Mouse (Mus musculus): ENCODE results near the gene Sult1e1. TPM values are rescaled to one million over a fixed set of nuclear protein-coding genes. Genes with fewer than 3 reads are reported as not detected.

Sult1e1 gene
- not detected in 2 replicates for polyA plus RNA-seq (2014; fragmentation: Nextera tagmentation; extraction: Ambion mirVana)

- Histone ChIP-seq H3K4me3 (ENCODE audit: low read depth, low read length) (no peak within 1 kb of the TSS), H3K9ac (ENCODE audit: low read depth, low read length) (no peak within 1 kb of the TSS), H3K4me2 (no peak within 1 kb of the TSS), H3K4me1 (ENCODE audit: control insufficient read depth, insufficient read depth, low read length) (no peaks in the 10 kb centered on the region), H3K9me3 (replicated peaks; ENCODE audit: control insufficient read depth, low read length) (no peaks in the 10 kb centered on the region), H3K27me3 (ENCODE audit: control insufficient read depth, insufficient read depth, low read length) (no peaks in the 10 kb centered on the region), H3K36me3 (ENCODE audit: control insufficient read depth, insufficient read depth, low read length) (no peaks in the 10 kb centered on the region), H3K27ac (ENCODE audit: low read depth, low read length) (no peak within 1 kb of the TSS)
- WGBS (ENCODE audit: insufficient replicate concordance): 70% methylated on average over 5 of the region's 5 CpGs
- ATAC-seq (replicated peaks; ENCODE audit: insufficient number of reproducible peaks, low FRiP score, low TSS enrichment): no peak
These were observed at the start of gene Sult1e1 for GRCm38 (mm10) chr5:87591494-87591893. Sult1e1 (minus strand) TSS chr5:87591594.

GRCm38 (mm10) chr5:87622681-87623080 is 31.3 kb upstream of the Sult1e1 start:
- Histone ChIP-seq H3K4me2 (no peak overlapping the region), H3K9me3 (replicated peaks; ENCODE audit: control insufficient read depth, low read length) (no peaks in the 10 kb centered on the region), H3K27ac (ENCODE audit: low read depth, low read length) (no peak overlapping the region), H3K4me1 (ENCODE audit: control insufficient read depth, insufficient read depth, low read length) (no peaks in the 10 kb centered on the region), H3K4me3 (ENCODE audit: low read depth, low read length) (no peak overlapping the region), H3K9ac (ENCODE audit: low read depth, low read length) (no peak overlapping the region), H3K27me3 (ENCODE audit: control insufficient read depth, insufficient read depth, low read length) (no peaks in the 10 kb centered on the region), H3K36me3 (ENCODE audit: control insufficient read depth, insufficient read depth, low read length) (no peaks in the 10 kb centered on the region)
- ATAC-seq (replicated peaks; ENCODE audit: insufficient number of reproducible peaks, low FRiP score, low TSS enrichment): no peak

GRCm38 (mm10) chr5:87615128-87615390 is 23.7 kb upstream of the Sult1e1 start:
- Histone ChIP-seq H3K9me3 (replicated peaks; ENCODE audit: control insufficient read depth, low read length) (no peaks in the 10 kb centered on the region), H3K27me3 (ENCODE audit: control insufficient read depth, insufficient read depth, low read length) (no peaks in the 10 kb centered on the region), H3K27ac (ENCODE audit: low read depth, low read length) (no peak overlapping the region), H3K4me3 (ENCODE audit: low read depth, low read length) (no peak overlapping the region), H3K4me1 (ENCODE audit: control insufficient read depth, insufficient read depth, low read length) (no peaks in the 10 kb centered on the region), H3K4me2 (no peak overlapping the region), H3K36me3 (ENCODE audit: control insufficient read depth, insufficient read depth, low read length) (no peaks in the 10 kb centered on the region), H3K9ac (ENCODE audit: low read depth, low read length) (no peak overlapping the region)
- ATAC-seq (replicated peaks; ENCODE audit: insufficient number of reproducible peaks, low FRiP score, low TSS enrichment): no peak
- 81% methylated on average over 2 of the region's 2 CpGs for WGBS (ENCODE audit: insufficient replicate concordance)

GRCm38 (mm10) chr5:87614364-87615127 is 23.2 kb upstream of the Sult1e1 start:
- ATAC-seq (replicated peaks; ENCODE audit: insufficient number of reproducible peaks, low FRiP score, low TSS enrichment): no peak
- no peak overlapping the region for H3K27ac ChIP-seq (ENCODE audit: low read depth, low read length)
- H3K4me2 ChIP-seq: no peak overlapping the region
- H3K36me3 ChIP-seq (ENCODE audit: control insufficient read depth, insufficient read depth, low read length): no peaks in the 10 kb centered on the region
- no peaks in the 10 kb centered on the region for H3K4me1 ChIP-seq (ENCODE audit: control insufficient read depth, insufficient read depth, low read length)
- no peak overlapping the region for H3K9ac ChIP-seq (ENCODE audit: low read depth, low read length)
- H3K4me3 ChIP-seq (ENCODE audit: low read depth, low read length): no peak overlapping the region
- H3K9me3 ChIP-seq (replicated peaks; ENCODE audit: control insufficient read depth, low read length): no peaks in the 10 kb centered on the region
- no peaks in the 10 kb centered on the region for H3K27me3 ChIP-seq (ENCODE audit: control insufficient read depth, insufficient read depth, low read length)

- H3K4me3 ChIP-seq (ENCODE audit: low read depth, low read length): no peak overlapping the region
- no peaks in the 10 kb centered on the region for H3K4me1 ChIP-seq (ENCODE audit: control insufficient read depth, insufficient read depth, low read length)
- no peak overlapping the region for H3K27ac ChIP-seq (ENCODE audit: low read depth, low read length)
- no peak for ATAC-seq (replicated peaks; ENCODE audit: insufficient number of reproducible peaks, low FRiP score, low TSS enrichment)
- H3K4me2 ChIP-seq: no peak overlapping the region
- no peaks in the 10 kb centered on the region for H3K9me3 ChIP-seq (replicated peaks; ENCODE audit: control insufficient read depth, low read length)
- no peaks in the 10 kb centered on the region for H3K36me3 ChIP-seq (ENCODE audit: control insufficient read depth, insufficient read depth, low read length)
- no peaks in the 10 kb centered on the region for H3K27me3 ChIP-seq (ENCODE audit: control insufficient read depth, insufficient read depth, low read length)
- H3K9ac ChIP-seq (ENCODE audit: low read depth, low read length): no peak overlapping the region
- 73% methylated on average over 3 of the region's 3 CpGs for WGBS (ENCODE audit: insufficient replicate concordance)
These were observed 9.6 kb upstream of the Sult1e1 start for GRCm38 (mm10) chr5:87601018-87601417.

GRCm38 (mm10) chr5:87597891-87598290 is 6.5 kb upstream of the Sult1e1 start:
- Histone ChIP-seq H3K4me2 (no peak overlapping the region), H3K9ac (ENCODE audit: low read depth, low read length) (no peak overlapping the region), H3K27me3 (ENCODE audit: control insufficient read depth, insufficient read depth, low read length) (no peaks in the 10 kb centered on the region), H3K9me3 (replicated peaks; ENCODE audit: control insufficient read depth, low read length) (no peaks in the 10 kb centered on the region), H3K4me3 (ENCODE audit: low read depth, low read length) (no peak overlapping the region), H3K27ac (ENCODE audit: low read depth, low read length) (no peak overlapping the region), H3K4me1 (ENCODE audit: control insufficient read depth, insufficient read depth, low read length) (no peaks in the 10 kb centered on the region), H3K36me3 (ENCODE audit: control insufficient read depth, insufficient read depth, low read length) (no peaks in the 10 kb centered on the region)
- ATAC-seq (replicated peaks; ENCODE audit: insufficient number of reproducible peaks, low FRiP score, low TSS enrichment): no peak
- 60% methylated on average over 2 of the region's 2 CpGs for WGBS (ENCODE audit: insufficient replicate concordance)

- no peak overlapping the region for H3K9ac ChIP-seq (ENCODE audit: low read depth, low read length)
- 55% methylated on average over 2 of the region's 2 CpGs for WGBS (ENCODE audit: insufficient replicate concordance)
- no peaks in the 10 kb centered on the region for H3K27me3 ChIP-seq (ENCODE audit: control insufficient read depth, insufficient read depth, low read length)
- no peak overlapping the region for H3K4me2 ChIP-seq
- H3K4me3 ChIP-seq (ENCODE audit: low read depth, low read length): no peak overlapping the region
- H3K4me1 ChIP-seq (ENCODE audit: control insufficient read depth, insufficient read depth, low read length): no peaks in the 10 kb centered on the region
- ATAC-seq (replicated peaks; ENCODE audit: insufficient number of reproducible peaks, low FRiP score, low TSS enrichment): no peak
- no peaks in the 10 kb centered on the region for H3K9me3 ChIP-seq (replicated peaks; ENCODE audit: control insufficient read depth, low read length)
- H3K36me3 ChIP-seq (ENCODE audit: control insufficient read depth, insufficient read depth, low read length): no peaks in the 10 kb centered on the region
- no peak overlapping the region for H3K27ac ChIP-seq (ENCODE audit: low read depth, low read length)
These were observed 1.5 kb downstream of the Sult1e1 start for GRCm38 (mm10) chr5:87589916-87590315.

GRCm38 (mm10) chr5:87580389-87580788 is 11.0 kb downstream of the Sult1e1 start:
- no peak overlapping the region for H3K27ac ChIP-seq (ENCODE audit: low read depth, low read length)
- H3K4me2 ChIP-seq: no peak overlapping the region
- H3K9ac ChIP-seq (ENCODE audit: low read depth, low read length): no peak overlapping the region
- H3K36me3 ChIP-seq (ENCODE audit: control insufficient read depth, insufficient read depth, low read length): no peaks in the 10 kb centered on the region
- ATAC-seq (replicated peaks; ENCODE audit: insufficient number of reproducible peaks, low FRiP score, low TSS enrichment): no peak
- no peaks in the 10 kb centered on the region for H3K4me1 ChIP-seq (ENCODE audit: control insufficient read depth, insufficient read depth, low read length)
- no peaks in the 10 kb centered on the region for H3K27me3 ChIP-seq (ENCODE audit: control insufficient read depth, insufficient read depth, low read length)
- H3K4me3 ChIP-seq (ENCODE audit: low read depth, low read length): no peak overlapping the region
- no peaks in the 10 kb centered on the region for H3K9me3 ChIP-seq (replicated peaks; ENCODE audit: control insufficient read depth, low read length)
- WGBS (ENCODE audit: insufficient replicate concordance): 63% methylated on average over 1 of the region's 1 CpGs

GRCm38 (mm10) chr5:87574174-87574573 is 17.2 kb downstream of the Sult1e1 start:
- 52% methylated on average over 1 of the region's 1 CpGs for WGBS (ENCODE audit: insufficient replicate concordance)

More at GRCm38 (mm10) chr5:87574174-87574573, 17.2 kb downstream of the Sult1e1 start:
- Histone ChIP-seq H3K27me3 (ENCODE audit: control insufficient read depth, insufficient read depth, low read length) (no peaks in the 10 kb centered on the region), H3K4me3 (ENCODE audit: low read depth, low read length) (no peak overlapping the region), H3K9ac (ENCODE audit: low read depth, low read length) (no peak overlapping the region), H3K4me1 (ENCODE audit: control insufficient read depth, insufficient read depth, low read length) (no peaks in the 10 kb centered on the region), H3K4me2 (no peak overlapping the region), H3K27ac (ENCODE audit: low read depth, low read length) (no peak overlapping the region), H3K9me3 (replicated peaks; ENCODE audit: control insufficient read depth, low read length) (no peaks in the 10 kb centered on the region), H3K36me3 (ENCODE audit: control insufficient read depth, insufficient read depth, low read length) (no peaks in the 10 kb centered on the region)
- ATAC-seq (replicated peaks; ENCODE audit: insufficient number of reproducible peaks, low FRiP score, low TSS enrichment): no peak
